Mouse (Mus musculus) layer of hippocampus, postnatal 14 days (tissue): ENCODE data around the gene Lrrk1. TPM values are rescaled to one million over a fixed set of nuclear protein-coding genes. Genes with fewer than 3 reads are reported as not detected.
A peak's percentile ranks its signal among the peaks of the same experiment; 100 is the strongest.

Experiments
- DNase-seq, 2 experiments: peaks; one replicate each; pipeline ENCODE4 v3.0.0; 2021 to 2022; ENCODE audit warnings: low spot score in 2 of 2, mixed read lengths in 1 of 2
- total RNA-seq, 2 experiments: library from RNA; stranded (reverse); gene quantifications; 2 replicates each; pipeline ENCODE4 v1.2.3; 2021

The Lrrk1 gene
- total RNA-seq, 2 experiments from 2014 or later, result 2.5 to 3.6 TPM

DNA sequence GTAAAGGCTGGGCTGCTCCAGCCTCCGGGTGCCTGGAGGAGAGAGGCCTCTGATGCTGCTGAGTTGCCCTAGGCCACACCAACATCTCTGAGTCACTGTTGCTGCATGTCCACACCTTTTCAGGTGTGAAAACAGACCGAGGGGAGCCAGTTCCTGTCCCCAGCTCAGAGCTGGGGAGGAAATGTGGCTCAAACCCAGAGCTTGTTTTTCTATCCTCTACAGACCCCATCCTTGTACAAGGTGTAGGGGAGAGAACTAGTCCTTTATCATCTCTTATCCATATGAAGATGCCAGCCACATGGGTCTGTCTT, 159.6 kb downstream of the Lrrk1 start:
- DNase-seq, result no peak

DNA sequence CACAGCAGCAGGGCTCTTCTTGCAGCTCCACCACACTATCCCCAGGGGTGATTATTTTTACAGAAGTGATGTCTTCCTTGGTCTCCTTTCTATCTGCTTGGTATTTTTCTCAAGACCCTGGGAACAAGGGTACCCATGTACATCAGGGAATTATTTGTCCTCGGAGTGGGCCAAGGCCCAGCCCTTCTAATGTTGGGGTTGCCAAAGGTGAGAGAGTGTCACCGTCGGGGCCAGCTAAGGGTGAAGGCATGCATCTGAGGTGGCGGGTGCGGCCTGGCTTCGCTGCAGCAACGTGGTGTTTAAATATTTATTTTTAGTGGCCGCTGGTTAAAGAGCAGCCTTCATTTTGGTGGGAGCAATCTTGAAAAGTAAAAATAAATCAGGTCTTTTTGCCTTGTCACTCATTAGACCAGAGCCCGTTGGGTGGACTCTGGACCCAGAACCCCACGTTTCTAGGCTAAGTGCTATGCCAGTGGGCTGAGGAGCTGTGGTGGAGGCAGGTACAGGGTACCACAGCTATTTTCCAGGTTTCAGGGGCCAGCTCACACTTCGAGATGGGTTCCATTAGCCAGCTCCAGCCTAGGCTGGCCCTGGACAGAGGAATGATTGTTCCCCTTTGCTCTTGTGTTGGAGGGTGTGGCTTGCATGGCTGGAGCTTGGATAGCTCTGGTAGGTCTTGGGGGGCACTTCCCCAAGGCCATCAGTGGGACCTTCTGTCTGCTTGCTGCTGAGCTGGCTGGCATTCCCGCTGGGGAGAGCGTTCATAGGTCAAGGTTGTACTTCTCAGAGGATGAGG, 160.1 kb downstream of the Lrrk1 start:
- no peak for DNase-seq

DNA sequence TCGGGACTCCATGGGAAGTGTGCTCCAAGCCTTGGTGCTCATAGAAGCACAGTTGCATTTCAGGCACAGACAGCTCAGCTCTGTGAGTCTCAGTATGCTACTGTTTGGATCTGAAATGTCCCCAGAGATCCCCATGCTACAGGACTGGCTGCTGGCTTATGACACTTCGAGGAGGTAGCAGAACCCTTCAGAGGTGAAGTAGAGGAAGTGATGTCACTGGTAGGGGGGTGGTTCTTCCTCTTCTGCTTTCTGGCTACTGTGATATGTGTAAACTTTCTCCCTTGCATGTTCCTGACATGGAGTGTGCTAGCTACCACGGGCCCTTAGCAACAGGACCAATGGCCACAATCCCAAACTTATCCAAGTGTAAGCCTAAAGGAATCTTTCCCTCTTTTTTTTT, 162.3 kb downstream of the Lrrk1 start:
- DNase-seq, result no peak

DNA sequence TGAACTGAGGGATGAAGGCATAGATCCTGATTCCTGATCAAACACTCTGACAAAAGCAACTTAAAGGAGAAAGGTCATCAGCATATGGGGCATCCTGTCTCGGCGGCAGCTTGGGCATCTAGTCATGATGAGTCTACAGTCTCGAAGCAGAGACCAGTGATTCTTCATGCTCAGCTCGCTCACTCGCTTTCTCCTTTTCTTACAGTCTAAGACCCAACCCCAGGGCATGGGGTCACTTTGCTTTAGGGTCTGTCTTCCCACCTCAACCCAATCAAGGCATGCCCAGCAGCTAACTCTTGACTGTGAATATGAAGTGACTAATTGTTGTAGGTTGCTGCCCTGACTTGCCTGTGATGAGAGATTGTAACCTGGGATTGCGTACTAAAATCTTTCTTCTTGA, 163.6 kb downstream of the Lrrk1 start:
- DNase-seq, result no peak

DNA sequence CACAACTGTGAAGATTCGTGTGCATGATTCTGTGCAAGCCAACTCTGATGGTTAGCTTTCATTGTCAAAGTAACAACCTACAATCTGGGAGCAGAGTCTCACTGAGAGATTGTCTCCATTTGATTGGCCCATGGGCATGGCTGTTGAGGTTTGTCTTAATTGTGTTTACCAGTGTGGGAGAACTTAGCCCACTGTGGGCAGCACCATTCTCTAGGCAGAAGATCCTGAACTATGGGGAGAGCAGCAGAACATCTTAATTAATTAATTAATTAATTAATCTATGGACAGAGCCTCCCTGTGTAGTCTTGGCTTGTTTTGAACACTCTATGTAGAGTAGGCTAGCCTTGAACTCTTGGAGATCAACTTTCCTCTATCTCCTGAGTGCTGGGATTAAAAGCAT, 164.4 kb downstream of the Lrrk1 start:
- DNase-seq, result no peak

DNA sequence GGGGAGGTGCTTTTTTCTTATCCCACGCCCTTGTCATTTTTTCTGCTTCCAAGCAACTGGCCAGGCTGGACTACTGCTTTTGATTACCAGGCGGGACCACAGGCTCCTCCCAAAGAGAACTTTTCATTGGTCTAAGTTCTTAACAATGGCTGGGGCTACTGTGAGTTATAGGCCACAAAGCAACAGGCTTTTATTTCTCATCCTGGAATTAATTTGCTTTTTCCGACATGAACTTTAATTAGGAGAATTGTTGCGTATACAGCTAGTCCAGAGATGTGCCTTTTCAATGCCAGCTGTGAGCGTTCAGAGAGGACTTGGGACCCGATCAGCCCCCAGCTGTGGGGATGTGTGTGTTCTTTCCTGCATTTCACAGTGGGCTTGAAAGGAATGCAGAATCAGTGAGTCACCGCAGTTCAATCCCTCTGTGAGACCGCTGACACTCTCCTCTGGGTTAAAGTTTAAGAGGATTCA, 165.5 kb downstream of the Lrrk1 start:
- DNase-seq, result no peak

DNA sequence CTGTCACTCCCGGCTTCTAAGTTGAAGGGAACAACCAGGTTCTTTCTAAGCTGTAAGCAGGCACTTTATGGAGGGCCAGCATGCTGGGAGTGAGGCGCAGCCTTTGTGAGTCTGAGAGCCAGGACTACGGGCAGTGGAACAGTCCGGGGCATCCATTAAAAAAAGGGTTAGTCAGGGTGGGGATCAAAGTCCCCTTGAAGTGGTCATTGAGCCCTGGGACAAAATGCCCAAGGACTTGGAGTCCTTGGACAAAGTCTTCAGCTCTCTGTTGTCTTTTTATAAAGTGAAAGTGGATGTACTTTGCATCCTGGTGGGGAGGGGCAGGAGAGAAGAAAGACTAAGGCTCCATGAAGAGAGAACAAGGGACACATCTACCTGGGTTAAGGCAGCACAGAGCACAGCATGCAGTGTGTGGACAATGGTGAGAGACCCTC, 168.3 kb downstream of the Lrrk1 start:
- DNase-seq, result no peak

DNA sequence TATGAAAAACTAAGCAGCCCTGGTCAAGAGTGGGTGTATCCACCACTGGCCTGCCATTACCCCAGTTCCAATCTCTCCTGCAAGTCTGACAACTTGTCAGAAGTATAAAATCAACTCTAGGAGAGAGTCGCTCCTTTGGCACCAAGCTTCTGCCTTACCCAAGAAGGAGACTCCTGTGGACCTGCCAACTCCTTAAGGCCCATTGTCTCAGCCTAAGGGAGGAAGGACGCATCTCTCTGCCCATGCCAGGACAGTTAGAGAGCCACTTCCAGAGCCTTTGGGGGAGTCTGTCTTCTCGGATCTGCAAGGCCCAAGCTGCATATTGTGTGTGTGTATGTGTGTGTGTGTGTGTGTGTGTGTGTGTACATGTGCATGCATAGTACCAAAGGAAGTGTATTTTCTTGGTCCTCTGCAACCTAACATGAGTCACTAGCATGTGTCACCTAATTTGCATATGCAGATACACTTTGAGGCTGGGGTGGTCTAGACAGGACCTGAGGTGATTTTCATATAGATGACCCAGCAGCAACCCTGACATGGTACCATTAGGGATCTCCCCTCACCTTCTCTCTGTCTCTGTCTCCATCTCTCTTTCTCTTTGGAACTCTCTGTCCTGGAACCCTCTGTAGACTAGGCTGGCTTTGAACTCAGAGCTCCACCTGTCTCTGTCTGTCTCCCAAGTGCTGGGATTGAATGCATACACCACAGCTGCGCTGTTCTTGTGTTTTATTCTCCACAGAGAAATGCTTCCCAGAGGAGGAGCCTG, 168.9 kb downstream of the Lrrk1 start:
- no peak for DNase-seq

DNA sequence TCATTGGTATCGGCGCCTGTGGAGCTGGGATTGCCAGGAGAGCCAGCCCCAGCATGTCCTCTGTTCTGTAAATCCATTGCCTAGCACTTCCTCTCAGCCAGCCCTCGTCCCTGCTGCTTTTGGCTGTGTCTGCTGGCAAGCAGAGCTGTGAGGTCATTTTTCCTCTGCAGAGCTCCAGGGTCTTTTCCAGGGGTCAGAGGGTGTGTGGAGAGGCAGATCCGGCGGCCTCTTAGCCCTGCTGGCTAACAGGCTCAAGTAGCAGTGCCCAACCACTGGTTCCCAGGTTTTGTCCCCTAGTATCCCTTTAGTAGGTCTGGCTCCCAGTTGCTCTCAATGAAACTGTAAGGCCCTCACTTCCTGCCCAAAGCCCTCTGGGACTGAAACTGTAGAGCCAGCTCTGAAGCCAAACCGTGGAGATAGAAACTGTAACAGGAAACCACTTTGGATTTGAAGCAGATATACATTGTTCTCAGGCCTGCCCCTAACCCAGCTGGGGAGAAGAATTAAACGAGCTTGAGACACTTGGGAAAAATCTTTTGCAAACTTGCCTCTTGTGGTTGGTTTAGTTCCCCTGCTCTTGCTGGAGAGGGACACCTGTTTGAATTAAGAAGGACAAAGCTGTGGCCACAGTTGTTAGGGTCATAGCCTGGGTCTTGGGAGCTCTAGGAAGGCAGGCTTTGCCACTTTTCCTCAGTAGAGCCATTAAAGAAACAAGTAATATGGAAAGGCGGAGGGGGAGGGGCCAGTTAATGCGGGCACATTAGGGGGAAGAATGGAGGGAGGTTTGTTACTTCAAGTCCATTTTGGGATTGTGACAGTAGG, 169.7 kb downstream of the Lrrk1 start:
- peak; percentile 21 to 27 for DNase-seq

DNA sequence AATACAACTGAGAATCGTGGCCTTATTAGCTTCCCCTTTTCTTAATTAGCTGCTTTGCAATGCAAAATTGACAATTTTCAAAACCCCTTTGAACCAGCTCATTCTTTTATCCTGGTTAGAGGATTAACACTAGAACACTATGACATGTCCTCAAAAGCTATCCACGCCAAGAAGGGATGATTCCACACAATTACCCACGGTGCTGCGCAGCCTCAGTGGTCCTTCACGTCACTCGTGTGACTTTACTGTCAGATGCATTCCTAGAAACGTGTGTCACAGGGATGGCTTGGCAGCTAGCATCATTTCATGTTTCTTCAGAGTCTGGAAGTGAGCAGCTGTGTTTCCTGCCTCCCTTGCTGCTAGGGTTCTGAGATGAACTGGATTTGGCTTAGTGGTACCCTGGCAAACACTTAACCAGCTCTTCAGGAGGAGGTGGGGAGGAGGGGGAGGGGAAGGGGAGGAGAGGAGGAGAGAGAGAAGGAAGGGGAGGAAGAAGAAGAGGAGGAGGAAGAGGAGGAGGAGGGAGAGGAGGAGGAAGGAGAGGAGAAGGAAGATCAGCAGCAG, 170.5 kb downstream of the Lrrk1 start:
- no peak for DNase-seq

DNA sequence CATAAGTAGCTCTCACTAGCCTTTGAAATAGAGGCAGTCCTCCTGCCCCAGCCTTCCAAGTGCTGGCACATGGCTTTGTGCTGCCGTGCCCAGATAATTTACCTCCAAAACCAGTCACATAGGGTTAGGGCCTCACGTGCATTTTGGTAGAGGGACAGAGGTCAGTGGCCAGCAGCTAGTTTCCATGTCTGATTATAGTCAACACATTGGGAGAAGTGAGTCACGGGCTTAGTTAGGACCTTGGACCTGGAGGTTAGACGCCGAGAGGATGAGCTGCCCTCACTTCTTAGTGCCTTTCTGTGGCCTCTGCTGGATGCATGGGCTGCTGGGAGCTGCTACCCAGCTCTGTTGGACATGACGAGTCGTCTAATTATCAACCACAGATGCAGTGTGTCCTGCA, 171.1 kb downstream of the Lrrk1 start:
- no peak for DNase-seq

DNA sequence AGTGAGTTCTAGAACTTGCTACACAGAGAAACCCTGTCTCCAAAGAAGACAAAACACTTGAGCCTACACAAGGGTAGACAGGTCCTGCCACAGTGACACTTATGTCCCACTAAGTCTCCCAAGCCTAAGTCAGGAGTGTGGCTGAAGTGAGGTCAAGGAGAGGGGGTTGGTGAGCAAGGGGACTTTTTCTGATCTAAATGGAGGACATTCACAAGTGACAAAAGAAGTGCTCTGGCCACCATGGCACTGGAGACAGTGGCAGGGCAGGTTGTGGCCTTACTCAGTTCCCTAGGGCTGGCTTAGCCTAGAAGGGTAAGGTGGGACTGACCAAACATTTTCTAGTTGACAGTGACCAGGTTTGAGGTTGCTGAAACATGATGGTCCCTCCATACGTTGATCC, 172.2 kb downstream of the Lrrk1 start:
- DNase-seq, result no peak

DNA sequence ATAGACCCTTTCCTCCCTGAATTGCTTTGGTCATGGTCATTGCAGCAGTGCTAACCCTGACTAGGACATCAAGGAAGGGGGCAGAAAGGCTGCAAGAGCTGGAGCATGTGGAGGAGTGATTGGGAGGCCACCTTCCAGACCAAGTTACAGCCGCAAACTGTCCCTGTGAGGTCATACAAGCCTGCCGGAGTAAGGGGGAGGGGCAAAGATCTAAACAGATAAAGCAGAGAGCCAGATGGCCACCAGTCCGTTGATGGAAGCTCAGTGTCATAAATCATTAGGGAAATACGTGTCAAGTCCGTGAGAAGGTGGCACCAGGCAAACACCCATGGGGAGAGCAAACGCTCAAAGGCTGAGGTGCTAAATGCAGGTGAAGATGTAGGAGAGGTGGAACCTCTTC, 173.7 kb downstream of the Lrrk1 start:
- no peak for DNase-seq

DNA sequence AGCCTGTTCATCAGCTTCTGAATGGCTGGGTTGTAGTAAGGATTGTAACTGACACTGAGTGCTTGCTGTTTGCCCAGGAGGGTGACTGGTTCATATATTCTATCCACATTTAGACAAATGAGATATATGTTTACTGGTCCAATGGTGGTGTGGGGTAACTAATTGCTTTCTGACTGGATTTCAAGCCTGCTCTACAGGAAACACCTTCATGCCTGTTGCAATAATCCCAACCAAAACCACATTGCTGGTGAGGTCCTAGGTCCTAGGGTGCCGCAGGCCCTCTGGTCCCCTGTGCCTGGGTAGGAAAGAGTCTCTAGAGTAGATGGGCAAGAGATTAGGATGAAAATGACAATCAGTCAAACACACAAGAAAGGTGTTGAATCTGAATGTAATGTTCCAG, 175.3 kb downstream of the Lrrk1 start:
- no peak for DNase-seq

DNA sequence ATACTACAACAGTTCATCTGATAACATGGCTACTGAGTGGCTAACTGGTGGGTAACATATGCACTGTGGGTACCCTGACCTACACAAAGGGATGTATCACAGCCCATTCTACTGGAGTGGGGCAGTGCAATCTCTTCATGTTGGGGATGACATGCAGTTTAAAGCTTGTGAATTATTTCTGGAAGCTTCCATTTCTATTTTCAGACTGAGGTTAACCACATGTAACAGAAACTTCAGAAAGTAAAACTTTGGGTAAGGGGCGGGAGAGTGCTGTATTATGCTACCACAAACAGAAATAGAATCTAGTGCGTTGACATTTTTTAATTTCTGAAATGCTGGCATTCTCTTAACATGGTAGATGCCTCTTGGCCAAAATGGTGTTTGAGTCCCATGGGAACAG, 178.2 kb downstream of the Lrrk1 start:
- no peak for DNase-seq

DNA sequence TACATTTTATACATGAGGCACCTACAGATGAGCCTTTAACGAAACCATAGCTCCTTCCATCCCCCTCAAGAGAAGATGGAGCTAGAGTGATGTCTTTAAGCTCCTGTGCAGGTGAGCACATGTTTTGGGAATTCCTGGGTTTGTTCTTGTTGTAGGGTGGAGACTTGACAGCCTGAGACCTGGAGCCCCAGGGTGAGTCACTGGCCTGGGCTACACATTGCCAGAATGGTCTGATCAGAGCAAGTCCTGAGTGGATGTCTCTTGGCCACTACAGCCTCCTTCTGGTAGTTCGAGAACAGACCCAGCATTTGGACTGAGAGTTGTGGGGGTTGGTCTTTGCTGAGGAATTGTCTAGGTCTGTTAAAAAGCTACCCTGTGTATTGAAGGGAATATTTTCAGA, 186.5 kb downstream of the Lrrk1 start:
- DNase-seq, result no peak

DNA sequence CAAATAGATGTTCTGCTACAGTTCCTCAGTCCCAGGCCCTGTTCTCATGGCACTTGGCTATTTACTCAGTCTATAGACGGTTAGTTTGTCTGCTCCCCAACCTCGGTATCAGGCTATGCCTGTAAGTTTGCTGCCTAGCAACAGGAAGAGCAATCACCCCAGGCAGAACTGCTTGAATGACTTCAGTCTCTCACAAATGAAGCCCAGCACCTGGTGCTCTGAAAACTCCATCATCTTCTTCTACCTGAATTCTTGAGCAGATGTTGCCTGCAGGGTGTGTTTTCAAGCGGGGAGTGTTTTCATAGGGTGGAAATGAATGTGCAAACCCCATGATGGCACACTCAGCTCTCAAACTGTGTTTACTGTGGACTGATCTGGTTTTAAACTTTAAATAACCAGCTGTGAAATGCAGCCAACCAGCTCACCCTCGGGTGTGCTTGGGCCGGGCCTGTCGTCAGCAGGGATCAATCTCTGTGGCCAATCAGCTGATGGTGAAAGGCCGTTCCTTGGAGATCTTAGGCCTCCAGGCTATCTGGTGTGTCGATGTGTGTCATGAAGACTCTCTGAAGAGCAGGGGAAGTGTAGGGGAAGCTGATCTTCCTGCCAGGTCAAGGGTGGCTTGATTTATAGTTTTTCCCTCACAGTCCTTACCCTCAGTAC, 187.2 kb downstream of the Lrrk1 start:
- no peak for DNase-seq

DNA sequence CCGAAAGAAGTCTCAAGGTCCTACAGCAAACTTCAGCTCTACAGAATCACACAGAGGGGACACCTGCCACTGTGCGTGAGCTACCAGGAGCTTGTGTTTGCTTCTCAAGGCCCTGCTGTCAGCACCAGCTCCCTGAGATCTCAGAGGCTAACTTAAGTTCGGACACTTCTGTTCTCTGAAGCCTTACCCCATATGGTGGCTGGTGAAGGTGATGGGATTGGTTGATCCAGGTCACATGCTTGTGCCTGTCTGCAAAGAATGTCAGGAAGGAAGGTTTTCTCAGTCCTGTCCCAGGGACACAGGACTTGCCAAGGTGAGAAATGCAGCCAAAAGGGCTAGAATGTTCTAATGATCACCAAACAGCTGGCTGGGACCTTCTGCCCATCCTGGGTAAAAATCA, 187.8 kb downstream of the Lrrk1 start:
- no peak for DNase-seq

DNA sequence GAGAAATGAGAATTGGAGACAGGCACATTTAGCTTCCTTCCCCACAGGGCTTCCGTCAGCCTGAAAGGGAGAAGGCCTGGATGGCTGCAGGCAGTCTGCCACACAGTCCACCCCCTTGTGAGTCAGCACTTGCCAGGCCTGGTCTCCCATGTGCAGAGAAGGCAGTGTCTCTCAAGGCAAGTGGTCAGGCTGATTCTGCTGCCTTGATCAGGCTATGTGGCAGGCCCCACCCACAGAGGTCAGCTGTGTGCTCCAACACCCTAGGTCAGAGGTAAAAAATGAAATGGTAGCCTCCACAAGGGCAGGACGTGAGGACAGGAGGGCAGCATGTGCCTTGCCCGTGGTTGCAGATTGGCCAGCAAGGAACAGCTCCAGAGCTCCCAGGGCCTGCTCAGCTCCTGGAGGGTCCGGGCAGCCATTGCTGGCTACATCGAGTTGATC, 188.7 kb downstream of the Lrrk1 start:
- peak; percentile 37 to 41 for DNase-seq

DNA sequence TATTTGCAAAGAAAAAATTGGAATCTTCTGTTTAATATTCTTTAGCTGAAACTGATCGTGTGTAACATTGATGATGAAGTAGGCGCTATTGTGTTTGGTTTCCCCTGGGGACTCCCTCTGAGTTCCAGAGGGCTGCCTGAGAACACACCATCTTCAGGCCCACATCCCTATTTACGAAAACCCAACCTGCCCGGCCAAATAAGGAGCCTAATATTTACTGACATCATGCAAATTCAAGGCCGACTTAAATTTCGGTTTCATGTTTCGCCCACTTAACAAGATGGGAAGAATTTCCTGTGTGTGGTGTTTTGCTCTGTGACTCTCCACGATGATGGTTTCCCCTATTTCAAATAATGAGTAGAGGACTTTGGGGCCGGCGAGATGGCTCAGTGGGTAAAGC, 189.7 kb downstream of the Lrrk1 start:
- no peak for DNase-seq
